ENCODE assay signal across 8 mouse cellular contexts in genomic region chr7:98171141-98172073, GRCm38 (mm10). TPM values are rescaled to one million over a fixed set of nuclear protein-coding genes. Genes with fewer than 3 reads are reported as not detected.
DNase-seq lines count a peak whose midpoint lies in the region; ATAC-seq and TF ChIP-seq lines count a peak whose summit lies in the region.

No protein-coding gene starts in this region.

- DNase-seq in forebrain, embryonic 10.5 days (ENCODE audit: extremely low spot score, low spot score), result no peak
- DNase-seq in forebrain, embryonic 14.5 days (ENCODE audit: low spot score), result no peak
- DNase-seq in MEL (ENCODE audit: low read depth, low spot score), result peak; percentile 39
- peak; percentile 59 to 72 for DNase-seq in gastrocnemius, adult 8-10 months (ENCODE audit: low spot score in 2 of 2)
- DNase-seq in hindbrain, embryonic 14.5 days (ENCODE audit: low spot score), result no peak
- DNase-seq in lung, postnatal 0 days (ENCODE audit: low spot score), result peak; percentile 76
- peak; percentile 79 for DNase-seq in stomach, postnatal 0 days (ENCODE audit: low spot score)
- DNase-seq in yolk sac, embryonic 10.5 days (ENCODE audit: low spot score), result no peak

- TF ChIP-seq CTCF in MEL (IDR thresholded peaks at IDR 0.05 in 2 of 3, conservative IDR thresholded peaks at IDR 0.05 in 1 of 3; ENCODE audit: control insufficient read depth in 1 of 3, insufficient read depth in 1 of 3, low read depth in 2 of 3, low read length in 3 of 3, poor library complexity in 1 of 3, severe bottlenecking in 1 of 3), result no peak
- no peak for TF ChIP-seq CTCF in lung, postnatal 0 days (IDR thresholded peaks at IDR 0.05)
- TF ChIP-seq CTCF in stomach, postnatal 0 days (IDR thresholded peaks at IDR 0.05; ENCODE audit: low read depth), result no peak

- no peak for ATAC-seq in forebrain, embryonic 14.5 days
- 0 out of 2 replicates have a peak, but pooled peaks have one; percentile 15 for ATAC-seq in hindbrain, embryonic 14.5 days (ENCODE audit: low FRiP score)
- peak; percentile 87 for ATAC-seq in lung, postnatal 0 days
- peak; percentile 79 for ATAC-seq in stomach, postnatal 0 days (ENCODE audit: low FRiP score, low TSS enrichment)

- no peak for TF ChIP-seq EP300 in MEL (IDR thresholded peaks at IDR 0.05; ENCODE audit: low read depth in 1 of 2, low read length in 2 of 2)
- peak; percentile 84 for TF ChIP-seq EP300 in lung, postnatal 0 days (IDR thresholded peaks at IDR 0.05)
- no peak for TF ChIP-seq EP300 in stomach, postnatal 0 days (optimal IDR thresholded peaks at IDR 0.05)

- H3K9me3 ChIP-seq in forebrain, embryonic 10.5 days, result no peaks in the 10 kb centered on the region
- H3K9me3 ChIP-seq in forebrain, embryonic 14.5 days (replicated peaks; ENCODE audit: control insufficient read depth, low read length), result no peaks in the 10 kb centered on the region
- no peaks in the 10 kb centered on the region for H3K9me3 ChIP-seq in MEL (replicated peaks; ENCODE audit: insufficient read depth, low read length)
- H3K9me3 ChIP-seq in hindbrain, embryonic 14.5 days (ENCODE audit: control insufficient read depth, low read length), result no peaks in the 10 kb centered on the region
- H3K9me3 ChIP-seq in lung, postnatal 0 days (ENCODE audit: low read length), result no peaks in the 10 kb centered on the region
- no peaks in the 10 kb centered on the region for H3K9me3 ChIP-seq in stomach, postnatal 0 days (ENCODE audit: control insufficient read depth, low read length)

- 50% methylated on average over 6 of the region's 6 CpGs for whole genome bisulfite sequencing in forebrain, embryonic 10.5 days
- 87% methylated on average over 6 of the region's 6 CpGs for WGBS in forebrain, embryonic 14.5 days
- WGBS in hindbrain, embryonic 14.5 days, result 78% methylated on average over 6 of the region's 6 CpGs
- WGBS in lung, postnatal 0 days, result 43% methylated on average over 6 of the region's 6 CpGs
- 56% methylated on average over 6 of the region's 6 CpGs for WGBS in stomach, postnatal 0 days

- no peak overlapping the region for H3K4me2 ChIP-seq in forebrain, embryonic 14.5 days (ENCODE audit: low read length)
- no peak overlapping the region for H3K4me2 ChIP-seq in hindbrain, embryonic 14.5 days (replicated peaks)
- H3K4me2 ChIP-seq in lung, postnatal 0 days (replicated peaks; ENCODE audit: low read depth, low read length), result no peak overlapping the region
- no peak overlapping the region for H3K4me2 ChIP-seq in stomach, postnatal 0 days (replicated peaks; ENCODE audit: low read depth)

- H3K36me3 ChIP-seq in forebrain, embryonic 10.5 days (replicated peaks), result no peaks in the 10 kb centered on the region
- no peaks in the 10 kb centered on the region for H3K36me3 ChIP-seq in forebrain, embryonic 14.5 days (ENCODE audit: control insufficient read depth, insufficient read depth, low read length)
- peaks cover 0 to 4% of the 10 kb centered on the region in 2 experiments; a peak in 2 of 4 replicates for H3K36me3 ChIP-seq in MEL (ENCODE audit: control insufficient read depth in 1 of 2, insufficient read depth in 2 of 2, low read length in 2 of 2)
- H3K36me3 ChIP-seq in hindbrain, embryonic 14.5 days (replicated peaks; ENCODE audit: control insufficient read depth, insufficient read depth), result no peaks in the 10 kb centered on the region
- no peaks in the 10 kb centered on the region for H3K36me3 ChIP-seq in lung, postnatal 0 days (ENCODE audit: insufficient read depth, low read length)
- H3K36me3 ChIP-seq in stomach, postnatal 0 days (ENCODE audit: control insufficient read depth, insufficient read depth, low read length), result no peaks in the 10 kb centered on the region

- no peaks in the 10 kb centered on the region for H3K79me2 ChIP-seq in MEL (ENCODE audit: control insufficient read depth, insufficient read depth, low read length, poor library complexity)

- H3K4me1 ChIP-seq in forebrain, embryonic 10.5 days, result peaks cover 29% of the 10 kb centered on the region
- H3K4me1 ChIP-seq in forebrain, embryonic 14.5 days (ENCODE audit: control insufficient read depth, insufficient read depth, low read length), result no peaks in the 10 kb centered on the region
- peaks cover 2 to 19% of the 10 kb centered on the region in 2 experiments; a peak in 3 of 4 replicates for H3K4me1 ChIP-seq in MEL (ENCODE audit: control insufficient read depth in 1 of 2, insufficient read depth in 2 of 2, low read length in 2 of 2)
- H3K4me1 ChIP-seq in hindbrain, embryonic 14.5 days (replicated peaks; ENCODE audit: control insufficient read depth, insufficient read depth, low read length), result peaks cover 3% of the 10 kb centered on the region; the same call in 1 of the 2 replicates
- H3K4me1 ChIP-seq in lung, postnatal 0 days (ENCODE audit: insufficient read depth, low read depth, low read length), result no peaks in the 10 kb centered on the region
- H3K4me1 ChIP-seq in stomach, postnatal 0 days (replicated peaks; ENCODE audit: control insufficient read depth, insufficient read depth), result peaks cover 4% of the 10 kb centered on the region; the same call in 1 of the 2 replicates

- TF ChIP-seq POLR2A in MEL (IDR thresholded peaks at IDR 0.05; ENCODE audit: control insufficient read depth in 1 of 2, insufficient read depth in 1 of 2, low read depth in 1 of 2, low read length in 2 of 2, poor library complexity in 1 of 2), result no peak

- 0 out of 2 replicates have a peak overlapping the region, but pooled peaks have one; percentile 5 for H3K4me3 ChIP-seq in forebrain, embryonic 10.5 days
- no peak overlapping the region for H3K4me3 ChIP-seq in forebrain, embryonic 14.5 days (ENCODE audit: low read depth, low read length)
- H3K4me3 ChIP-seq in MEL (ENCODE audit: control insufficient read depth in 1 of 2, insufficient read depth in 1 of 2, low read depth in 2 of 2, low read length in 2 of 2), result no peak overlapping the region
- H3K4me3 ChIP-seq in hindbrain, embryonic 14.5 days (replicated peaks; ENCODE audit: low read length), result no peak overlapping the region
- no peak overlapping the region for H3K4me3 ChIP-seq in lung, postnatal 0 days (ENCODE audit: low read depth, low read length)
- H3K4me3 ChIP-seq in stomach, postnatal 0 days (ENCODE audit: low read depth, low read length), result no peak overlapping the region

- H3K27ac ChIP-seq in forebrain, embryonic 10.5 days, result peak overlapping the region; percentile 65
- no peak overlapping the region for H3K27ac ChIP-seq in forebrain, embryonic 14.5 days (ENCODE audit: low read depth, low read length)
- no peak overlapping the region for H3K27ac ChIP-seq in MEL (ENCODE audit: control insufficient read depth, low read depth, low read length)
- H3K27ac ChIP-seq in hindbrain, embryonic 14.5 days, result no peak overlapping the region
- H3K27ac ChIP-seq in lung, postnatal 0 days (ENCODE audit: low read length), result peak overlapping the region; percentile 43
- peak overlapping the region; percentile 88 for H3K27ac ChIP-seq in stomach, postnatal 0 days (replicated peaks)

- H3K27me3 ChIP-seq in forebrain, embryonic 10.5 days (ENCODE audit: poor library complexity, severe bottlenecking), result peaks cover 6% of the 10 kb centered on the region
- H3K27me3 ChIP-seq in forebrain, embryonic 14.5 days (replicated peaks; ENCODE audit: control insufficient read depth, insufficient read depth, low read length), result no peaks in the 10 kb centered on the region
- H3K27me3 ChIP-seq in MEL (ENCODE audit: control insufficient read depth in 1 of 2, insufficient read depth in 2 of 2, low read length in 2 of 2), result no peaks in the 10 kb centered on the region
- H3K27me3 ChIP-seq in hindbrain, embryonic 14.5 days (ENCODE audit: control insufficient read depth, insufficient read depth, low read length), result no peaks in the 10 kb centered on the region
- no peaks in the 10 kb centered on the region for H3K27me3 ChIP-seq in lung, postnatal 0 days (replicated peaks; ENCODE audit: insufficient read depth, low read length)
- no peaks in the 10 kb centered on the region for H3K27me3 ChIP-seq in stomach, postnatal 0 days (ENCODE audit: control insufficient read depth, insufficient read depth, low read length)

- no peak overlapping the region for H3K9ac ChIP-seq in forebrain, embryonic 14.5 days (ENCODE audit: low read length)
- no peak overlapping the region for H3K9ac ChIP-seq in MEL (ENCODE audit: control insufficient read depth, low read depth, low read length, poor library complexity, severe bottlenecking)
- H3K9ac ChIP-seq in hindbrain, embryonic 14.5 days, result no peak overlapping the region
- no peak overlapping the region for H3K9ac ChIP-seq in lung, postnatal 0 days (replicated peaks; ENCODE audit: low read depth)
- 0 out of 2 replicates have a peak overlapping the region, but pooled peaks have one; percentile 18 for H3K9ac ChIP-seq in stomach, postnatal 0 days (ENCODE audit: low read length)

- no peak for TF ChIP-seq RAD21 in MEL (IDR thresholded peaks at IDR 0.05; ENCODE audit: low read depth, low read length)

RNA-seq across cellular contexts. Expression of gene Capn5, which starts 6.7 kb away (rescaled TPM):
- polyA plus RNA-seq in forebrain, embryonic 10.5 days (2016; fragmentation: Nextera tagmentation; extraction: Ambion mirVana), result 5.8 TPM in 2 replicates
- 6.1 and 8.2 TPM in 2 replicates for polyA plus RNA-seq in forebrain, embryonic 14.5 days (2014; fragmentation: Nextera tagmentation; extraction: Ambion mirVana)
- total RNA-seq in MEL (2012; rRNA removed), result 0.04 and 0.26 TPM in 2 replicates
- under 1 TPM in 1 of 2 experiments, not detected in 1; 0.54 TPM for polyA plus RNA-seq in MEL (2012; ENCODE audit: insufficient read depth in 1 of 2, insufficient read length in 2 of 2, low read depth in 1 of 2, low replicate concordance in 2 of 2, missing spikeins in 1 of 2)
- 1 to 10 TPM in 2 of 4 experiments, under 1 TPM in 2; 0.73 to 1.6 (median 1.0) TPM for total RNA-seq in gastrocnemius, adult 8-10 months (2022)
- polyA plus RNA-seq in hindbrain, embryonic 14.5 days (2014; fragmentation: Nextera tagmentation; extraction: Ambion mirVana), result 16.7 and 18.0 TPM in 2 replicates
- 5.0 and 5.2 TPM in 2 replicates for polyA plus RNA-seq in lung, postnatal 0 days (2015; fragmentation: Nextera tagmentation; extraction: Ambion mirVana)
- polyA plus RNA-seq in stomach, postnatal 0 days (2015; fragmentation: Nextera tagmentation; extraction: Ambion mirVana), result 13.2 and 16.6 TPM in 2 replicates

RNA-seq across cellular contexts. Expression of gene Omp, which starts 26.1 kb away (rescaled TPM):
- 0.11 and 0.19 TPM in 2 replicates for polyA plus RNA-seq in forebrain, embryonic 10.5 days (2016; fragmentation: Nextera tagmentation; extraction: Ambion mirVana)
- 0.30 and 0.32 TPM in 2 replicates for polyA plus RNA-seq in forebrain, embryonic 14.5 days (2014; fragmentation: Nextera tagmentation; extraction: Ambion mirVana)
- total RNA-seq in MEL (2012; rRNA removed), result 0.08 TPM in 1 of 2 replicates, not detected in the other
- under 1 TPM in 1 of 2 experiments, not detected in 1; 0.07 TPM for polyA plus RNA-seq in MEL (2012; ENCODE audit: insufficient read depth in 1 of 2, insufficient read length in 2 of 2, low read depth in 1 of 2, low replicate concordance in 2 of 2, missing spikeins in 1 of 2)
- not detected for total RNA-seq in gastrocnemius, adult 8-10 months (2022)
- 0.31 and 0.32 TPM in 2 replicates for polyA plus RNA-seq in hindbrain, embryonic 14.5 days (2014; fragmentation: Nextera tagmentation; extraction: Ambion mirVana)
- polyA plus RNA-seq in lung, postnatal 0 days (2015; fragmentation: Nextera tagmentation; extraction: Ambion mirVana), result 0.12 and 0.14 TPM in 2 replicates
- polyA plus RNA-seq in stomach, postnatal 0 days (2015; fragmentation: Nextera tagmentation; extraction: Ambion mirVana), result 0.57 and 0.65 TPM in 2 replicates

RNA-seq across cellular contexts. Expression of gene B3gnt6, which starts 27.9 kb away (rescaled TPM):
- 0.06 TPM in 1 of 2 replicates, not detected in the other for polyA plus RNA-seq in forebrain, embryonic 10.5 days (2016; fragmentation: Nextera tagmentation; extraction: Ambion mirVana)
- 0.19 and 0.32 TPM in 2 replicates for polyA plus RNA-seq in forebrain, embryonic 14.5 days (2014; fragmentation: Nextera tagmentation; extraction: Ambion mirVana)
- total RNA-seq in MEL (2012; rRNA removed), result 0.12 TPM in 1 of 2 replicates, not detected in the other
- polyA plus RNA-seq in MEL (2012; ENCODE audit: insufficient read depth in 1 of 2, insufficient read length in 2 of 2, low read depth in 1 of 2, low replicate concordance in 2 of 2, missing spikeins in 1 of 2), result under 1 TPM in 1 of 2 experiments, not detected in 1; 0.08 TPM
- total RNA-seq in gastrocnemius, adult 8-10 months (2022), result not detected
- polyA plus RNA-seq in hindbrain, embryonic 14.5 days (2014; fragmentation: Nextera tagmentation; extraction: Ambion mirVana), result 0.25 and 0.31 TPM in 2 replicates
- polyA plus RNA-seq in lung, postnatal 0 days (2015; fragmentation: Nextera tagmentation; extraction: Ambion mirVana), result 0.23 and 0.44 TPM in 2 replicates
- 0.23 and 0.25 TPM in 2 replicates for polyA plus RNA-seq in stomach, postnatal 0 days (2015; fragmentation: Nextera tagmentation; extraction: Ambion mirVana)

RNA-seq across cellular contexts. Expression of gene Myo7a, which starts 52.1 kb away (rescaled TPM):
- 20.1 and 20.8 TPM in 2 replicates for polyA plus RNA-seq in forebrain, embryonic 10.5 days (2016; fragmentation: Nextera tagmentation; extraction: Ambion mirVana)
- polyA plus RNA-seq in forebrain, embryonic 14.5 days (2014; fragmentation: Nextera tagmentation; extraction: Ambion mirVana), result 7.7 and 10.7 TPM in 2 replicates
- total RNA-seq in MEL (2012; rRNA removed), result 1.3 and 1.4 TPM in 2 replicates
- 1 to 10 TPM in 1 of 2 experiments, not detected in 1; 7.5 TPM for polyA plus RNA-seq in MEL (2012; ENCODE audit: insufficient read depth in 1 of 2, insufficient read length in 2 of 2, low read depth in 1 of 2, low replicate concordance in 2 of 2, missing spikeins in 1 of 2)
- 1 to 10 TPM; 1.3 to 2.9 (median 2.2) TPM for total RNA-seq in gastrocnemius, adult 8-10 months (2022)
- polyA plus RNA-seq in hindbrain, embryonic 14.5 days (2014; fragmentation: Nextera tagmentation; extraction: Ambion mirVana), result 20.0 and 24.3 TPM in 2 replicates
- polyA plus RNA-seq in lung, postnatal 0 days (2015; fragmentation: Nextera tagmentation; extraction: Ambion mirVana), result 7.1 and 8.4 TPM in 2 replicates
- polyA plus RNA-seq in stomach, postnatal 0 days (2015; fragmentation: Nextera tagmentation; extraction: Ambion mirVana), result 2.1 and 2.4 TPM in 2 replicates

Comparison
In these comparisons a context has a peak if more than half of its experiments do, and no peak if none do; other contexts are left out.
1. H3K27ac ChIP-seq: peak in forebrain, embryonic 10.5 days (single experiment), lung, postnatal 0 days (single experiment) and stomach, postnatal 0 days (single experiment); none in forebrain, embryonic 14.5 days (single experiment), MEL (single experiment) and hindbrain, embryonic 14.5 days (single experiment).
2. DNase-seq: peak in MEL (single experiment), gastrocnemius, adult 8-10 months (2 of 2), lung, postnatal 0 days (single experiment) and stomach, postnatal 0 days (single experiment); none in forebrain, embryonic 10.5 days (single experiment), forebrain, embryonic 14.5 days (single experiment), hindbrain, embryonic 14.5 days (single experiment) and yolk sac, embryonic 10.5 days (single experiment).